Mouse (Mus musculus) intestine, embryonic 14.5 days (tissue): Measurements from ENCODE around the gene Plekhm3. TPM values are rescaled to one million over a fixed set of nuclear protein-coding genes. Genes with fewer than 3 reads are reported as not detected.

ENCODE experiments used
- ATAC-seq: fragments of 200-750 bp; cut with Nextera tagmentation; replicated peaks from 2 replicates; pipeline ENCODE4 v1.8.0; 2017; ENCODE audit warnings: low read depth, moderate number of reproducible peaks, moderate TSS enrichment, moderate library complexity; ENCODE audit not compliant: low FRiP score, low TSS enrichment
- DNase-seq: peaks from one replicate; pipeline ENCODE4 v3.0.0-alpha.2; 2018; ENCODE audit warnings: low spot score
- H3K27ac ChIP-seq: fragments of 300-500 bp; sonication (generic); 2 replicates; pipeline ENCODE4 v1.5.1; 2014; ENCODE audit warnings: low read depth, mild to moderate bottlenecking, control low read depth
- H3K27me3 ChIP-seq: fragments of 300-500 bp; sonication (generic); replicated peaks from 2 replicates; pipeline ENCODE4 v1.6.1; 2014; ENCODE audit warnings: low read length, control low read depth; ENCODE audit not compliant: control insufficient read depth, insufficient read depth
- H3K36me3 ChIP-seq: fragments of 300-500 bp; sonication (generic); 2 replicates; pipeline ENCODE4 v1.6.1; 2014; ENCODE audit warnings: low read length, control low read depth; ENCODE audit not compliant: control insufficient read depth, insufficient read depth
- H3K4me1 ChIP-seq: fragments of 300-500 bp; sonication (generic); replicated peaks from 2 replicates; pipeline ENCODE4 v1.6.1; 2014; ENCODE audit warnings: low read length, control low read depth, mixed read lengths; ENCODE audit not compliant: control insufficient read depth, insufficient read depth
- H3K4me2 ChIP-seq: fragments of 300-500 bp; sonication (generic); 2 replicates; pipeline ENCODE4 v1.6.1; 2014; ENCODE audit warnings: low read length
- H3K4me3 ChIP-seq: fragments of 300-500 bp; sonication (generic); 2 replicates; pipeline ENCODE4 v1.5.1; 2014; ENCODE audit warnings: low read depth, low read length, control low read depth, mixed read lengths
- H3K9ac ChIP-seq: fragments of 300-500 bp; sonication (generic); 2 replicates; pipeline ENCODE4 v1.6.1; 2014; ENCODE audit warnings: mild to moderate bottlenecking, low read length
- H3K9me3 ChIP-seq: fragments of 300-500 bp; sonication (generic); 2 replicates; pipeline ENCODE4 v1.6.1; 2016; ENCODE audit warnings: low read length, control low read depth; ENCODE audit not compliant: control insufficient read depth
- WGBS: fragments of 180-500 bp; shearing (Covaris S2); extraction: QIAGEN DNeasy Blood & Tissue Kit; methylation state at CpG from one replicate; pipeline ENCODE4 v1.1.7; 2014; 5-methylcytosine and 5-hydroxymethylcytosine counted together
- polyA plus RNA-seq: library from polyadenylated mRNA; unstranded; fragments of >200 nt; fragmentation: Nextera tagmentation; extraction: Ambion mirVana; gene quantifications from 2 replicates; pipeline ENCODE4 v1.2.1, GENCODE M21; 2014

The Plekhm3 gene
- polyA plus RNA-seq, 1 experiment from 2014 or later, result 8.2 TPM

DNA sequence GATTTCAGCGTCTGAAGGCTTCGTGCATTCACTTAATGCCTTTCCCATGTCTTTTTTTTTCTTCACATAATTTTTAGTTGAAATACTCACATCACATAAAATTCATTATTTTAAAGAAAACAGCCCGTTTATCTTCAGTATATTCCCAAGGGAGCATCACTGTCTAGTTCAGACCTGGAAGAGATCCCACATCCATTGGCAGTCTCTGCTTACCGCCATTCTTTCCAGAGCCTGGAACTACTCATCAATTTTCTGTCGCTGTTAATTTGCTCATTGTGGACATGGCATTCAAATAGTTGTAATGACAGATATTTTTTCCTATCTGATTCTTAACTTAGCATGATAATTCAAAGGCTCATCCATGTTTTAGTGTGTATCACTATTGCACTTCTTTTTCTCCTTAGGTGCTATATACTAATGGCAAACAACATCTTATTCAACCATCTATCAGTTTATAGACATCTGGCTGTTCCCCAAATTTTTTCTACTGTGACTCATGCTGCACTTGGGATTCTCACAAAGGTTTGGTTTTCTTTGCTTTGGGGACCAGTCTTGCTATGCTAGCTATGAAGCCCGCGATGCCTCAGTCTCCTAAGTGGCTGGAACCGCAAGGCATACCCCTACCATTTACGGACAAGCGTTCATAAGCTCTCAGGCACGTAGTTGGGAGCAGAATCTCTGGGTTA, 96.2 kb downstream of the Plekhm3 start:
- no peak for ATAC-seq
- 86% methylated on average over 11 of the region's 11 CpGs for WGBS
- Histone ChIP-seq H3K4me1 (peaks cover 4% of the 10 kb centered on the region; the same call in 1 of the 2 replicates), H3K36me3 (no peaks in the 10 kb centered on the region), H3K4me2 (no peak overlapping the region), H3K27ac (no peak overlapping the region), H3K9me3 (no peaks in the 10 kb centered on the region), H3K9ac (no peak overlapping the region), H3K4me3 (no peak overlapping the region), H3K27me3 (no peaks in the 10 kb centered on the region)
- DNase-seq, result no peak

DNA sequence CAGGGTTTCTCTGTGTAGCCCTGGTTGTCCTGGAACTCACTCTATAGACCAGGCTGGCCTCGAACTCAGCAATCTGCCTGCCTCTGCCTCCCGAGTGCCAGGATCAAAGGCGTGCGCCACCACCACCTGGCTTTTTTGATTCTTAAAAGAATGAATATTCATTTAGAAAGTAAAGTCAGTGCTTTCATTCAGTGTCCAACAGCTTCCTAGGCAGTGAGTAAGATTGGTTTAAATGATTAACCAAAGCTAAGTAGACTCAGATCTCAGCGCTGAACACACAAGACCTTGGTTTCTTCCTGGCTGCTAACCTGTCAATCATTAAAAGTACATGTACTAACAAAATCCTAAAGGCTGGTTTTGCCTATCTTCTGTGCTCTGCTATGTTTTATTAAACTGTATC, 96.8 kb downstream of the Plekhm3 start:
- Histone ChIP-seq H3K4me2 (no peak overlapping the region), H3K9me3 (no peaks in the 10 kb centered on the region), H3K4me1 (peaks cover 4% of the 10 kb centered on the region; the same call in 1 of the 2 replicates), H3K9ac (no peak overlapping the region), H3K4me3 (no peak overlapping the region), H3K36me3 (no peaks in the 10 kb centered on the region), H3K27ac (no peak overlapping the region), H3K27me3 (no peaks in the 10 kb centered on the region)
- 0 out of 2 replicates have a peak, but pooled peaks have one; percentile 55 for ATAC-seq
- WGBS, result 74% methylated on average over 5 of the region's 5 CpGs
- no peak for DNase-seq

DNA sequence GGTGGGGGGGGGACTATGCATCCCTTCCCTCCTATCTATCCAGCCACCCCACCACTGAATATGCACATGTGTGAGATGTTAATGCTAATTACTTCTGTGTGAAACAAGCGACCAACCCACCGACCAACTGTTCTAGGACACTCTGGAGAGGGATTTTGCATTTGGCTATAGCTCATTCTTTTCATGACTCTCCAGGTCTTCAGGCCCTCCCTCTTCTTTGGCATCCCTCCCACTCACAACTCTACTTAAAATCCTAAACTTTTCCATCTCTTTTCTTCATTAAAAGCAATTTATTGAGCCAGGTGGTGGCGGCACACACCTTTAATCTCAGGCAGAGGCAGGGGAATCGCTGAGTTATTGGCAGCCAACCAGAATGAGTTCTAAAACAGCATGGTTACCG, 101.8 kb downstream of the Plekhm3 start:
- ATAC-seq (no peak), DNase-seq (no peak)
- Histone ChIP-seq H3K27me3 (no peaks in the 10 kb centered on the region), H3K27ac (no peak overlapping the region), H3K9me3 (no peaks in the 10 kb centered on the region), H3K4me3 (no peak overlapping the region), H3K36me3 (no peaks in the 10 kb centered on the region), H3K4me2 (no peak overlapping the region), H3K9ac (no peak overlapping the region), H3K4me1 (peaks cover 4% of the 10 kb centered on the region; the same call in 1 of the 2 replicates)
- WGBS, result 66% methylated on average over 5 of the region's 5 CpGs

DNA sequence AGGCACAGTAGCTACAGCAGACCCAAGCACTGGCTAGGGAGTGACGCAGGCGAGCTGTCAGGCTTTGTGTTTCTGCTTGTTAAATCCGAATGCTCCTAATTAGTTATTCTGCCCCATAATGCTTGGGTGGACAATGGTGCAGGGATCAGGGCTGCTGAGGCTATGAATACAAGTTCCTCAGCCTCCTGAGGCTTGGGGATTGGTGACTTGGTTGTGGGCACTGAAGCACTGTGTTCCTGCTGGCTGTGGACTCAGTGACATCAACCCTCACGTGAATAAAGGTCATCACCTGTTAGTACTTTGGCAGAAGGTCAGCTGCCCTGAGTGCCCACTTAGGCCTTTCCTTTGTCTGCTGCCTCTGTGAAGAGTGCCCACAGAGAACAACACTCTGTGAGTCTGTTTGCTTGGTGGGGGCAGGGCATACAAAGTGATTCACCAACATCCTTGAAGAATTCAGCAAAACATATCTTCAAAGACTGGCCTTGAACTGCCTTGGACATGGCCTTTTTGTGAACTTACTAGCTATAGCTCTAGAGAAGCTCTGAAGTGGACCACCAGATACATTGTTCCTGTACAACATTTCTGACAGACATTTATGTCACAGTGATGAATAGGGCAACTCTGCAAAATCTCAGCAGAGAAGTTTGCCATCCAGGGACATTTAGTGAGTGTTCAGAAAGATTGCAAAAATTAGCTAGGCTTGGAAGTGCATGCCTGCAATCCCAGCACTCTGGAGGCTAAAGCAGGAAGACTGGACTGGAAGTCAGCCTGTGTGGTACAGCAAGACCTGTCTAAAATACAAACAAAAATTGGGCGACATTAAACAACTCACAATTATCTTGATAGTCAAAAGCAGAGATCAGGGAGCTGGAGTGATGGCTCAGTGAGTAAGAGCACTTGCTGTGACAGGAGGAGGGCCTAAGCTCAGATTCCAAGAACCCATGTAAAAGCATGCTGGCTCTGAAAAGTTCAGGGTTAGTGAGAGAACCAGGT, 102.6 kb downstream of the Plekhm3 start:
- no peak overlapping the region for H3K4me2 ChIP-seq
- ATAC-seq (no peak), DNase-seq (no peak)
- WGBS, result 60% methylated on average over 5 of the region's 5 CpGs
- H3K27ac ChIP-seq, result no peak overlapping the region
- H3K9me3 ChIP-seq, result no peaks in the 10 kb centered on the region
- peaks cover 6% of the 10 kb centered on the region for H3K4me1 ChIP-seq
- no peaks in the 10 kb centered on the region for H3K27me3 ChIP-seq
- H3K36me3 ChIP-seq, result no peaks in the 10 kb centered on the region
- no peak overlapping the region for H3K9ac ChIP-seq
- H3K4me3 ChIP-seq, result no peak overlapping the region

DNA sequence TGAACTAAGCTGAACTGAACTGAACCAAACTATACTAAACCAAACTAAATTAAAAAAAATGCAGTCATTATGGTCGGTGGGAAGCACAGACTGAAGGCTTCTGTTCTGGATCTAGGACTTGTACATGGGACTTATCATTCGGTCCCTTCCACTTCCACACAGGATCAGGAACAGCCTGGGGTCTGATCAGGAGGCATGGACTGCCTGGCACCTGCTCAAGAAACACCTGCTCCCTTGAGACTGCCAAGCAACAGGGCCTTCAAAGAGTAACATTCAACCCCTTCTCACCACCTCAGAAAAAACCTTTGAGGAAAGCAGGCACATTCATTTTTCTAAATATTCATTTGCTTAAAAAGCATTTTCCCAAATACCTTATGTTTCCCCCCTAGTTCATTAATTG, 103.4 kb downstream of the Plekhm3 start:
- Histone ChIP-seq H3K27me3 (no peaks in the 10 kb centered on the region), H3K4me3 (no peak overlapping the region), H3K9ac (no peak overlapping the region), H3K36me3 (no peaks in the 10 kb centered on the region), H3K4me2 (no peak overlapping the region), H3K9me3 (no peaks in the 10 kb centered on the region), H3K27ac (no peak overlapping the region), H3K4me1 (peaks cover 6% of the 10 kb centered on the region; the same call in 1 of the 2 replicates)
- DNase-seq (no peak), ATAC-seq (no peak)
- 85% methylated on average over 2 of the region's 2 CpGs for WGBS

DNA sequence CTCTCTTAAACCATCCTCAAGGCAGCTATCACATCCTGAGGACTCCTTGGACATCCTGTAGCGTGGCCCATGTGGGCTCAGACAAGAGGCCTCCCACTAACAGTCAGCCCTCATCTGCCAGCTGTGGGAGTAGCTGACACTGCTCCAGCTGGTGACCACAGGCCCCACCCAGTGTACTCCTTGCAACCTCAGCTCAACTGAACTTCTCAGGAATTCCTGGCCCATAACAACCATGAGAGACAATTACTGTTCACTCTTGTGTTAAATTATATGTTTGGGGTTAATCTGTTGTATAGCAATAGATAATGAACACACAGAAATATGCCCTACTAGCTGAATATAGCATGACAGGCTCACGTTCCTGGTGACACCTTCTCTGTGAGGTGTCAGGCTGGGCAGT, 104.4 kb downstream of the Plekhm3 start:
- Histone ChIP-seq H3K4me2 (no peak overlapping the region), H3K9ac (no peak overlapping the region), H3K4me1 (peaks cover 9% of the 10 kb centered on the region; the same call in 1 of the 2 replicates), H3K9me3 (no peaks in the 10 kb centered on the region), H3K36me3 (no peaks in the 10 kb centered on the region), H3K27ac (no peak overlapping the region), H3K4me3 (no peak overlapping the region), H3K27me3 (no peaks in the 10 kb centered on the region)
- DNase-seq, result no peak
- no peak for ATAC-seq
- 81% methylated on average over 2 of the region's 2 CpGs for WGBS

DNA sequence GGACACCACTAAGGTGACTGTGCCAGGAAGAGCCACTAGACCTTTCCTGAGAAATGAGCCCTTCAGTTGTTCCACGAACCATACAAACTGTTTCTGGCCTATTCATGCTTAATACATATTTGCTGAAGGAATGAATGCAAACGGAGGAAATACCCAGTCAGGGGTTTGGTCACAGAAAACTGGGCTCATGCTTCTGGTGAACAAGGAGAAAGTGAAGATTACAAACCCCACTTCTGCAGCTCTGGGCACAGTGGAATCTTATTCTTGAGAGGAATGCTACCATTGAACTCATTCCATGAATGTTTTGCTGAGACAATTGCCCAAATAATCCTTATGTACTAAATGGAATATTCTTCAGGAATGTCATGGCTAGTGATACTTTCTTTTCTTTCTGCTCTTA, 106.3 kb downstream of the Plekhm3 start:
- Histone ChIP-seq H3K27me3 (no peaks in the 10 kb centered on the region), H3K9ac (no peak overlapping the region), H3K9me3 (no peaks in the 10 kb centered on the region), H3K27ac (no peak overlapping the region), H3K4me3 (no peak overlapping the region), H3K4me1 (peaks cover 9% of the 10 kb centered on the region; the same call in 1 of the 2 replicates), H3K4me2 (no peak overlapping the region), H3K36me3 (no peaks in the 10 kb centered on the region)
- DNase-seq (no peak), ATAC-seq (no peak)
- 80% methylated on average over 2 of the region's 2 CpGs for WGBS

DNA sequence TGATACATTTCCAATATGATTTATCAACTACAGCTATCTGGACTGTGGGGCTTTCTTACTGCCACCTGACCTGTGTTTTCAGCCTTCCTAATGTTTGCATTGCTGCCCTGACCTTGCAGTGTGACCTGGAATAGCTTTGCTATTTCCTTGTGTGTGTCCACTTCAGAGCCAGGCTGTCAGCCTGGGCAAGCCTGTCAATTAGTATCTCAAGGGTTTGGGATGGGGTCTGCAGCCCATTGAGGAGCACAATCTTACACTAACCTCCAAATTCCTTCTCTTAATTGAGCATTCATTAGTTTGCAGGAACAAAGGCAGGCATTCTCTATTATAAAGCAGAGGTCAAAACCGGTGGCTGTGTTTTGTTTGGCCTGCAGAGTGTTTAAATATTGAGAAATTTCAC, 107.6 kb downstream of the Plekhm3 start:
- no peak for DNase-seq
- Histone ChIP-seq H3K4me1 (peaks cover 9% of the 10 kb centered on the region; the same call in 1 of the 2 replicates), H3K27me3 (no peaks in the 10 kb centered on the region), H3K27ac (no peak overlapping the region), H3K9ac (no peak overlapping the region), H3K36me3 (no peaks in the 10 kb centered on the region), H3K4me2 (no peak overlapping the region), H3K4me3 (no peak overlapping the region), H3K9me3 (no peaks in the 10 kb centered on the region)
- WGBS, result 30% methylated on average over 1 of the region's 1 CpGs
- no peak for ATAC-seq
